Mouse (Mus musculus): ENCODE measurements around the gene Snx9.

DNA sequence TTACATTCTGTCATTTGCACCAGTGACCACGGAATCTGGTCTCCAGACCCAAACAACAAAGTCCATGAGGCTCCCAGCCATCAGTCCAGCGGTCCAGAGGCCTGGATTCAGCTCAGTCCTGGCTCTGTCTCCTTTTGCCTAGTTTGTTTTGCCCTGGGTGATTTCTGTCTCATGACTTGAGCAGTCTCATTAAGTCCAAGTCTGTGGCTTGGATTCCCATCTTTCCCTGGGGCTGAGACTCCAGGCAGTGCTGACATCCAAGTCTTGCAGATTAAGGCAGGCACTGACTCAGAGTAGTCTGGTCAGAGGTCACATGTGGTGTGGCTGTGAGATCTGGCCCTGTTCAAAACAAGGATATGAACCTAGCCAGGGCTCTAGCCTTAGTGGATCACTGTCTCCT, 35.2 kb upstream of the Snx9 start:
- TF ChIP-seq CTCF (IDR thresholded peaks at IDR 0.05; ENCODE audit: borderline replicate concordance, insufficient read depth, low read depth, low read length) (no peak), POLR2A (IDR thresholded peaks at IDR 0.05; ENCODE audit: borderline replicate concordance, insufficient read depth, low read length) (no peak)
